Mouse (Mus musculus): ENCODE measurements at regions not wholly inside any gene's neighbourhood (a gene's known extent, or its start where the extent isn't known, plus 50 kb on each side); places are given as distances from the start of the nearest gene placed in this dataset.

DNA sequence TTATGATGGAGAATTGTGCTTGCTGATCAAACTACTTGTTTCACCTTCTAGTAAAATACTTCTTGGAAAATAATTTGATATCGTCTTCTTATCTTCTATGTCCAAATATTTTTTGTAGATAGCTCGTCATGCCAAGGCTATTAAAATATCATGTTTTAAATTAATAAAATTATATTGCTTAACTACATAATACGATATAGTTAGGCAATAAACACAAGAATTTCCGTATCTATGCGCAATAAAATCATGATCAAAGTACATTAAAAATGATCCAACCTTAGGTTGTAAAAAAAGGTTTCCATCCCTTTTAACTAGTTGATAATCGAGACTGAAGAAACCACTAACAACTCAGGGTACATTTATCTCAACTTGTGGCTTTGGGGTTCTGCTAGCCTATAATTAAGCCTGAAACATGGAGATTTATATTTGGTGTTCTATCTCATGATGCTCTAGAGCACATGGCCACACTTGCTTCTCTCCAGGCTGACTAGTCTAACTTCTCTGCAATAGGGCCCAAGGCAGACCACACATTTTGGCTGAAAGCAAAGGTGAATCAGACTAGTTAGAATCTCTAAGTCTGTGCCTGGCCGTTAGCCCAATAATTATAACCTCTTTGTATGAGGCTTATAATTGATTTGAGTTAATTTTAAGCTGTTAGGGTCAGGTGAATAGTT, 314.5 kb downstream of the Plod2 start:
- DNase-seq (ENCODE audit: low spot score in 2 of 2) = no peak

DNA sequence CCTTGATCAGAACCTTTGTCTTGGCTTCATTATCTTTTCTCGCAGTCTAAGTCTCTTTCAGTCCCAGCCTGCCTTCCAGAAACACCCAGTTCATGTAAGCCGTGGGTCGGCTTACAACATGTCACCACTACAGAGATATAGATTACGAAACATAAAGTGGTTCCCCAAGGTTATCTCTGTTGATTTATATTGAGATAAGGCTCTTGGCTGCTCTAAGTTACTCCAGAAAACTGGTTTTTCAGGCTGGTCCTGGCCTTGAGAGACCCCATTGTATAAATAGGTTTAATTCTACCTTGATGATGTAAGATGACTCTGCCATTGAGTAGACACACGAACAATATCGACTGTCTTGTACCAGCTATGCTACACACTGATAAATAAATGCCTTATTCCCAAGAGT, 323.8 kb downstream of the Plod2 start:
- peak in 1 of 2 experiments; percentile 19 for DNase-seq (ENCODE audit: low spot score in 2 of 2)

GRCm38 (mm10) chr9:92878589-92878988, 336.6 kb downstream of the Plod2 start:
- peak; percentile 20 to 42 for DNase-seq (ENCODE audit: low spot score in 2 of 2)

GRCm38 (mm10) chr9:92879812-92880211, 337.8 kb downstream of the Plod2 start:
- no peak for DNase-seq (ENCODE audit: low spot score in 2 of 2)

GRCm38 (mm10) chr9:92882251-92882832, 340.3 kb downstream of the Plod2 start:
- DNase-seq (ENCODE audit: low spot score in 2 of 2) = no peak

- no peak for DNase-seq (ENCODE audit: low spot score in 2 of 2)
Observed at GRCm38 (mm10) chr9:92890063-92890462, 348.0 kb downstream of the Plod2 start.

- DNase-seq (ENCODE audit: low spot score in 2 of 2) = no peak
Observed at GRCm38 (mm10) chr9:92899733-92900132, 357.7 kb downstream of the Plod2 start.

DNA sequence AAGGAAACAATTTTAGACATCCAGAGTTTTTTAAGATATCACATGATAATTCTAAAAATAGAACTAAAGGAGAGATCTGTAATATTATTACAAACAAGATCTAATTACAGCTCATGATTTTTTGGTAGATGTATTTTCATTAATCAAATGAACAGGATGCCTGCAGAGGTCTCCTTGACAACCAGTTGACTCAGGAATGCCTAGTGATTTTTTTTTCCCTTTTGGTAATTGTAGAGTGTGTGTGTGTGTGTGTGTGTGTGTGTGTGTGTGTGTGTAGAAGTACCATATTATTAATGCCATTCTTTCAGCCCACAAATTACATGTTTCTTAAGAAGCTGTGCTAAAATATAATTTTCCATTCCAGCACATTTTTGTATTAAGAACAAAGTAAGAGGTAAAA, 365.1 kb downstream of the Plod2 start:
- no peak for DNase-seq (ENCODE audit: low spot score in 2 of 2)

DNA sequence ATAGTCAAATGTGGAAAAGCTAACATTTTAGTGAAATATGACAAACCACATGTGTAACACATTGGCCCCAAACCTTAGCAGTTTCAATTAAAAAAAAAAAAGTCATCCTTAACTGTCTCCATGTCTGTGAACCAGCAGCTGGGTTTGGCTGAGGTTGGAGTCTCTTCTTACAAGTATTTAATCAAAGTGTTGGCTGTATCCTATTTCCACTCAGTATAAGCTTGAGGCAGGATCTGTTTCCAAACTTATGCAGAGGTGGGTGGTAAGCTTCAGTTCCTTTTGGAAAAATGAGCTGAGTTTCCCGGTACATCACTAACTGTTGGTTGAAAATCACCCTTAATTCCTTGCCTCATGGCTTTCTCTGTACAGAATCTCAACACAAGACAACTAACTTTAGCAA, 377.4 kb downstream of the Plod2 start:
- no peak for DNase-seq (ENCODE audit: low spot score in 2 of 2)

DNA sequence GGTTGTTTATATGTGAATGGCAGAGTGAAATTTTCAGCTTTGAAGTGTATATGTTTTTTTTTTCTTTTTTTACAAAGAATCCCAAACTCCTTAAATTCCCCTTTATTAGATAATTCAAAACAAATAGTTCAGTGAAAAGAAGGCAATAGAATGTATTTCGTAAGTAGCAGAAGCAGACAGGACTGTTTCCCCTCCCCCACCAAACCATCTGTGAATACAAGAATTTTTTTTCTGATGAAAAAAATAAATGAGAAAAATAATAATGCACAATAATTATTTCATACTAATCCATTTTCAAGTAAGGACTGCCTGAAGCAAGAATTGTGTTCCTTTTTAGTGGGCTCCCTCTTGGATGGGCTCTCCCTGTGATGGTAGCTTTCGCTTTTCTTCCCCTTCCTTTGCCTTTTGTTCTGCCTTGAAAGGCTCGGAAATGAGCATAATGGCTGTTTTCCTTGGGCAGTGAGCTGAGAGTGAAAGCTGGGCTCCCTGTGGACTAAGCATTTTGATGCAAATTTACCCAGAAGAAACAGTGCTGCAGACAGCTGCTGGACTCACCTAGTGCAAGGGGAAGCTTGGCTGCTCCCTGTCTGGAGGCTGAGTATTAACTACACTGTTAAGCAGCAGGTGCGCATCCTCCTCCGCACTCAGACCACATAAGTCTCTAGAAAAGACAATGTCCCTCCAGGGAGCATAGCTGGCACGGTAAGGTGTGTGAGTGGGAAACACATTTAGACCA, 388.4 kb downstream of the Plod2 start:
- DNase-seq (ENCODE audit: low spot score in 2 of 2) = no peak

DNA sequence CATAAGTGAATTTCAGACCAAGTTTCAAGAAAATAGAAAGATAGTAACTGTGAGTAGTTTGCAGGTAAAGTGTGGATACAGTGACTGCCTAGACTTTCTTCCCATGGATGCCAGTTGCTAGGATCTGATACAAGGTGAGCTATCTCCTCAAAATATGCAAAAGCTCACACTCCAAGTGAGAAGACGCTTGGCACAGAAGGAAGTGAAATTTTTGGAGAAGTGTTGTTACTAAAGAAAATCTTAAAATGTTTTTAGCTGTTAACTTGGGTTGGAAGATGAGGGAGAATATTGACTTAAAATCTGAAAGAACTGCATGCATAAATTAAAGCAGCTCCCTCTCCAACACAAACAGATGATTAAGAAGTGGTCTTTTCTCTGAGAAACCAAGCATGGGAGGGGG, 395.8 kb downstream of the Plod2 start:
- DNase-seq (ENCODE audit: low spot score in 2 of 2) = no peak

GRCm38 (mm10) chr9:92950092-92950491, 408.1 kb downstream of the Plod2 start:
- no peak for DNase-seq (ENCODE audit: low spot score in 2 of 2)

DNA sequence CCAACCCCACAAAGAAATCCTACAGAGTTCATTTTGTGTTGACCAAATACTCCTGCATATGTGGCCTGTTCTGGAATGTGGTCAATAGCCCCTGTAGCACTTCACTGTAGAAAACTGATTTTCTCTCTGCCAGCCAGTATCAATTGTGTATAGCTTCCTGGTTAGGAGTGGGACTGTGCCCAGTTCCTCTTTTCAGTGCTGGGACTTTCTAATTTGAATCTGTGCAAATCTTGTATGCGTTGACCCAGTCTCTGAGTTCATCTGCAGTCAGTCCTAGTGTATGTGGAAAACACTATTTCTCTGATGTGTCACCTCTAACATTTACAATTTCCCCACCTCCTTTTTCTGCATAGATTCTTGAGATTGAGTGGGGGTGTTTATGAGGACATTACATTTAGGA, 421.3 kb downstream of the Plod2 start:
- no peak for DNase-seq (ENCODE audit: low spot score in 2 of 2)

- DNase-seq (ENCODE audit: low spot score in 2 of 2) = no peak
Observed at GRCm38 (mm10) chr9:92991759-92992158, 449.7 kb downstream of the Plod2 start.

GRCm38 (mm10) chr9:92996156-92996555, 454.1 kb downstream of the Plod2 start:
- DNase-seq (ENCODE audit: low spot score in 2 of 2) = no peak

GRCm38 (mm10) chr9:93005182-93005953, 463.3 kb downstream of the Plod2 start:
- DNase-seq (ENCODE audit: low spot score in 2 of 2) = no peak

DNA sequence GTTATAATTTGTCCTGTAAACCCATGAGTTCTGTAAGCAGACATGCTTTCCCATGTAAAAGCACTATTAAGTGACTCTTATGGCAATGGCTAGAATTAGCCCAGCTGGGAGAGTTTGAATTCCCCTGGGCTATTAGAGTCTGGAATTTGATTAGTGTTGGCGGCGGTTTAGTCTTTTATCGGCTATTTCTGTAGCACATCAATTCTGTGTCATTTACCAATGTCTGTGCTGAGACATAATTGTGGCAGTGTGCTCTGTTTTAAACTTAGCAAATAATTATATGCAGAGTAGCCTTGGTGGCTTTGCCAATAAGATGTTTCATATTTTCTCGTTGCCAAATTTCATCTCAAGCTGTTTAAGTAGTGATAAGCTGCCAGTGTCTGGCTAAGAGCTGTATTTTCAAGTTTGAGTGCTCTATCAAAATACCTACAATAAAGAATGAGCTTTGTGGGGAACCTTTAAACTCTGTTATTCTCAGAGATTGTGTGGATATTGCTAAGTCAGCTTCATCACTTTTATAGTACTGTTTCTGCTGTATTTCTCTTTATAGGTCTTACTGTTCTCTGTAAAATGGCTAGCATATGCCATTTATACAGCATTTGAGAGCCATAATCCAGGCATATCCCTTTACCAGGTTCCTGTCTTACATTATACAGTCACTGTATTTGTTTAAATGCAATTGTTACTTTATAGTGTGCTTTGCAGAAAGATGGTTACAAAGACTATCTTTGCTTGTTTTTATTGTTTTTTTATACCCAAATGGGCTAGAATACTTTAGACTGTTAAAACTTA, 466.7 kb downstream of the Plod2 start:
- DNase-seq (ENCODE audit: low spot score in 2 of 2) = no peak

DNA sequence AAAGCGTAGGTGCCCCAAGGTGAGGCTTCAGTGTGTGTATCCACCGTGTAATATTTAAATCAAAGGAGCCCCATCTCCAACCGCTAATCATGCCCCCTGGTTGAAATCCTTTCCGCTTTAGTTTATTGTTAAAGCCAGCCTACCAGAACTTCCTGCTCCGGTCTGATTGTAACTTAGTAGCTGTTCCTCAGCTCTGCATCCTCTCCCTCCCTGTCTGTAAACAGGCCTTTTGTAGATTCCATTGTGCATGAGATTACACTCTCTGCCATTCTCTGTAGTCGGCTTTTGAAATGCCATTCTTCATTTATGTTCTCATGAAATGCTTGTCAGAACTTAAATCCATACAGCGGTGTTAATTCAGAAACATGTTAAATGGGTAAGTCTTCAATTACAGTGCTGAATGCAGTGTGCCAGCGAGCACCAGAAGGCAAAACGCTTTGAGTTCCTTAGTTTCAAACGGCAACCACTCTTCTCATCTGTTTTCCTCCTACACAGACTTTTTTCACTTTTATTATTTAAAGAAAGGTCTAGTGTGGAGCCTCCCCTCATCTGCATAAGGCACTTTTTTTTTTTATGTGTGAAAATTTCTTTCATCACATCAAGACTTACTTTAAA, 502.4 kb downstream of the Plod2 start:
- no peak for DNase-seq (ENCODE audit: low spot score in 2 of 2)

GRCm38 (mm10) chr9:93072140-93072539, 530.1 kb downstream of the Plod2 start:
- DNase-seq (ENCODE audit: low spot score in 2 of 2) = no peak

DNA sequence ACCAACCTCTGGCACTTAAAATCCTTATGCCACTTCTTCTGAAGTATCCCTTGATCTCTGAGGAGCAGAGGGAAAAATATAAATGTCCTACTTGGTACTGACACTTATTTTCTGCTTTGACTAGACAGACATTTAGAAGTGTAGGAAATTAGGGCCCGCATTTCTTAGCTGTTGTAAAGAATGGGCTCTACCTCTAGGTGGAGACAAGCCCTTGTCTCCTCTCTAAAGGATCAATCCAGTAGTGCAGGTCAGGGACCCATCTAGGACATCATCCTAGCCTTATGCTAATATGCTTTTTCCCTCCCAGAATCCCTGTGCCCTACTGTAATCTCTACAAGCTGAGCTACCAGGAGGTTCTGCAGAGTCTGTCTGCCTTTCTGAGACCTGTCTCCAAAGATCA, 541.1 kb downstream of the Plod2 start:
- no peak for DNase-seq (ENCODE audit: low spot score in 2 of 2)

GRCm38 (mm10) chr9:93098008-93098581, 556.1 kb downstream of the Plod2 start:
- no peak for DNase-seq (ENCODE audit: low spot score in 2 of 2)
